Mouse (Mus musculus) heart, postnatal 4 days (tissue): ENCODE measurements around the gene Prkar2b. TPM values are rescaled to one million over a fixed set of nuclear protein-coding genes. Genes with fewer than 3 reads are reported as not detected.

Source experiments
- DNase-seq: peaks from one replicate; pipeline ENCODE4 v3.0.0; 2021
- total RNA-seq, 2 experiments: library from RNA; stranded (reverse); gene quantifications; 2 replicates each; pipeline ENCODE4 v1.2.3; 2021

Prkar2b gene
- total RNA-seq, 2 experiments from 2014 or later, result 6.5 to 7.7 TPM

- DNase-seq, result no peak
These were observed 52.4 kb downstream of the Prkar2b start for GRCm38 (mm10) chr12:32008728-32009127.

DNA sequence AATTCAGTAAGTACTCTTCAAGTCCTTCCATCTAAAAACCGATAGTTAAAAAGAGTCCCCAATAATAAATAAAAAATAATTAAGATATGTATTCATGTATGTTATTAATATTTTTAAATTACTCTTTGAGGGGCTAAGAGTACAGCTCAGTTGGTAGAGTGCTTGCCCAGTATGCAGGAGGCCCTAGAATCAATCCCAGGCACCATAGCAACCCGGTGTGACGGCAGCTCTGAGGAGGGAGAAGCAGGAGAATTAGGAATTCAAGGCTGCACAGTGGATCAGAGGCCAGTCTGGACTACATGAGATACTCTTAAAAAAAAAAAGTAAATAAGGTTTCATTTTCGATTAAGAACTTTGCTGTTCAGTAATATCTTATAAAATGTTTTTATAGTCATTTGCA is 53.5 kb downstream of the Prkar2b start:
- DNase-seq, result no peak

GRCm38 (mm10) chr12:32007040-32007439 is 54.1 kb downstream of the Prkar2b start:
- no peak for DNase-seq

DNA sequence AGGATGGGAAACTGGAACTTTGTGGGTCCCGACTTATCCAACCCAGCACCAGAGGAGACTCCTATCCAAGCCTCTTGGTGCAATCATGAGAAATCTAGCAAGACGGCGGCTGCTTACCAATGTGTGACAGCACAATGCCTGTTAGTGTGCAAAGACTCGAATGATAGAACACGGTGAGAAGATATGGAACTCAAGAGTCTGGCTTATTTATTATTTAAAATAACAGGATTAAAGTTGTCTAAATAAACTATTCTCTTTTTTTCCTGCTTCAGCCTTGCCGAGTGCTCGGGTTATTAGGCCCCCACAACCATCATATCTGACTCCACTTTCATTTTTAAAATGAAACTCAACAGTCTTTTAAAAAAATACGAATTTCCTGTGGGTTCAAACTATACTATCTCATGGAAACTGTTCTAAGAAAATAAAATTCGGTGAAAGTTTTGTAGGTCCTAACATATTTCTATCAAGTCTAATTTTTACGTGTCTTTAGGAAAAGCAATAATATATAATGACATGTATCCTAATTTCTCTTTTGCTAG is 54.6 kb downstream of the Prkar2b start:
- DNase-seq, result no peak

DNA sequence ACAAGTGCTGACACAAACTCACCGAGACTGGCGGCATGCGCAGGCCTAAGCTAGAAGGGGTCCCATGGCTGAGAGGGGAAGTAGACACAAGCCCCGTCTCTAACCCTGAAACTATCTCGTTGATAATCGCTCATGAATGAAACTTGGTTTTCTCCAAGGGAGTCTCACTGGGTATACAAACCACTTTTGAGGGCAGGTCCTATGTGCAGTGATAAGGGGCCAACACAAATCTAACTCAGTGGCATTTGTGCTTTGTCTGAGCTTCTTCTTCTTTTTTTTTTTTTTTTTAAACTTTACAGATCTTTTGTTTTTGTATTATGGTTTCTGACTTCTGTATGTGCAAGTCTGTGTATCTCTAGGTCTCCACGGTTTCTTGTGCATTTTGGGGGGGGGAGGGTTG is 60.6 kb downstream of the Prkar2b start:
- no peak for DNase-seq

DNA sequence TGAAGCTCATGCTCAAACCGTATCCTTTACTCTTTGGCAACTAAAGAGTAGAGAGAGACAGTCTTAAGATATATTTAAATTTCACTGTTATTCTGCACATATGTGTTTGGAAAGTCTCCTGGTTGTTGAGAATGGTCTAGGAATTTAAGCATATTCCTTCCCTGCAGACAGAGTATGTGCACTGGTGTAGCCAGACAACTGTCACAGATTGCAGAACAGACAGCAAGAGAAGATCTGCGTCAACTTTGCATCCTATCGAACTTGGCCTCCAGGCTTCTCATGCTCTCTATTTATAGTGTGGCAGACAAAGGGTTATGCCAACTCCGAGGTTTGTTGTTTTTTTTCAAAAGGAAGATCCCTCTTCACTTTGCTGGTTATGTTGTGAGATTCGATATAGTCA is 62.4 kb downstream of the Prkar2b start:
- DNase-seq, result no peak

DNA sequence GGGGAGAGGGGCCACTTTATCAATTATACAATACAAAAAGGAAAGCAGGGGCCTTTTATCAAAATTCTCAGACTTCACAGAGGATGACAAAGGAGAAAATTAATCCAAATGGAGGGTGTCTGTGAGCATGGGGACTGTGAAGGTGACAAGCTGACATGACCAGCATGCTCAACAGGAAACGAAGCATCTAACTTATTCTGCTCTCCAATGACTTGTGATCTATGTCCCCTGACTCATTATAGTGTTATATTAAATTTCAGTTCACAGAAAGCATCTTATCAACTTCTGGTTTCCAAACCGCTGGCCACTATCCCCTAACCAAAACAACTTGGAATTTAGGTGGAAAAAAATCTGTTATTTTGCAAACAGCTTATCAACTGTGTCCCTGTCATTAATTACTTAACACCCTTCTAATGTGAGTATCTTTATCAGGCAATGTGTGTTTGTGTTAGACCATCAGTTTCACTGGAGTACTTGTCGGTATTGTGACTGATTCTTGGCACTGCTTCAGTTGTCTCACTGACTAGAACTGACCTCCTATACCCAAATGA is 63.7 kb downstream of the Prkar2b start:
- DNase-seq, result no peak

GRCm38 (mm10) chr12:31996877-31997276 is 64.2 kb downstream of the Prkar2b start:
- DNase-seq, result no peak

GRCm38 (mm10) chr12:31990575-31990974 is 70.5 kb downstream of the Prkar2b start:
- no peak for DNase-seq

GRCm38 (mm10) chr12:31989726-31990125 is 71.4 kb downstream of the Prkar2b start:
- no peak for DNase-seq

DNA sequence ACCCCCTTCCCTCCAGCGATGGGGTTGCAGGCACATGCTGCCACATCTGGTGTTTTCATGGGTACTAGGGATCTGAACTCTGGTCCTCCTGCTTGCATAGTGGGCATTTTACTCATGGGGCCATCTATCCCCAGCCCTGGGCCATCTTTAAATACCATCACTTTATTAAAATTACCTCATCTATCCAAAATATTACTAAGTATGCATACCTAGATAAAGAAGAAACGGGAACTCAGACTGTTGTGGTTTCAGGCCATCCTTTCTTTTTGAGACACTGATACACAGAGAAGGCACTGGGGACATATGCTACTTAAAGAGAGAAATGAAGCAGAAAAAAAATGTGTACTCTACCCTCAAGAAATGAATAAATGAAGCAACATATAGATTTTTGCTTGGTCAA is 74.6 kb downstream of the Prkar2b start:
- no peak for DNase-seq

DNA sequence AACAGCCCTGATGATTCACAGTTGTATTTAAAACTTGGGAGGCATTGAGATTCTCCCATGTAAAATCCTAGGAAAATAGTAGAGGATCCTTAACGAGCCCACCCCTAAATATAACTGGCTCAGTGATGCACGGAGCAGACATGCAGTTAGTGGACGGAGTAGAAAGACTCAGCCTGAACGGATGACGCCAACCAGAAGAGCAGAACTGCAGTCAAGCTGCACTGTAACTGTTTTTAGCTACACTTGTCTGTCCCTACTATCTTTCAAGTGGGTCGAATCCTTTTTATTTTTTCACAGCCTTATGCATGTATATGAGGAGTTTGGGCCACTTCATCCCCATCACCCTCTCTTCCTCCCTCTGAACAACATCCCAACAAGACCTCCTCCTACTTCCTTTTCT is 75.4 kb downstream of the Prkar2b start:
- DNase-seq, result no peak

GRCm38 (mm10) chr12:31984664-31985063 is 76.4 kb downstream of the Prkar2b start:
- DNase-seq, result peak; percentile 17

DNA sequence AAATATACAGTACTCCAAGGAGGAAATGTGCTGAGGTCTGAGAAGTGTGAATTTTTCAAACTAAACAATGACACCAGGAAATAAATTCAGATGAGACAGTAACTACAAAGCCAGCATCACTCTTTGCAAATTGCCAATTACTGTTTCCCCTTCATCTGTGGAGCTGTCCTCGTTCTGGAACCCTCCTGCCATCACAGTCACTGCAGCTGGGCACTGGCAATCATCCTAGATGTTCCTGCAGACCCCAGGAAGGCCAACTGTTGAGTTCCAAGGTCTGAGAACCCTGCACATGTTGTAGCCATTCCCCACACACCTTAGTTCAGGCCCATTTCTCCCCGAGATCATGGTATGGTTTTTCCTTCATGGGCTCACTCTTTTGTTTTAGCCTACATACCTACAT is 76.9 kb downstream of the Prkar2b start:
- DNase-seq, result no peak

DNA sequence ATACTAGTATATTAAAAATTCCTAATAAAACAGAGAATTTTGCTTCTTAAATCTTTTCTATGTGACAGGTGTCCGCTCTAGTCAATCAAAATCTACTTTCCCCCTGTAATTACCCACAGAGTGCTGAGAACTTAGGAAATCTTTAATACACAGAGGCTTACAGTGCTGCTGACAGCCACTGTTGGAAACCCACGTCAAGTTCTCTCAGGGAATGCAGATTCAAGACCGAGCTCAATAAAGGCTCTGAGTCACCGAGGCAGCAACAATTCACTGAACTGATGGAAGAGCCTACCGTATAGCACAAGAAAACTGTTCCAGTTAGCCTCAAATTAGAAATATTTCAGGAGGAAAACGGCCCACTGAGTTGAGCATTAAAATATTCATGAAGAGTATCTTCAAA is 77.3 kb downstream of the Prkar2b start:
- DNase-seq, result no peak

- no peak for DNase-seq
These were observed 77.9 kb downstream of the Prkar2b start for GRCm38 (mm10) chr12:31983238-31983637.

DNA sequence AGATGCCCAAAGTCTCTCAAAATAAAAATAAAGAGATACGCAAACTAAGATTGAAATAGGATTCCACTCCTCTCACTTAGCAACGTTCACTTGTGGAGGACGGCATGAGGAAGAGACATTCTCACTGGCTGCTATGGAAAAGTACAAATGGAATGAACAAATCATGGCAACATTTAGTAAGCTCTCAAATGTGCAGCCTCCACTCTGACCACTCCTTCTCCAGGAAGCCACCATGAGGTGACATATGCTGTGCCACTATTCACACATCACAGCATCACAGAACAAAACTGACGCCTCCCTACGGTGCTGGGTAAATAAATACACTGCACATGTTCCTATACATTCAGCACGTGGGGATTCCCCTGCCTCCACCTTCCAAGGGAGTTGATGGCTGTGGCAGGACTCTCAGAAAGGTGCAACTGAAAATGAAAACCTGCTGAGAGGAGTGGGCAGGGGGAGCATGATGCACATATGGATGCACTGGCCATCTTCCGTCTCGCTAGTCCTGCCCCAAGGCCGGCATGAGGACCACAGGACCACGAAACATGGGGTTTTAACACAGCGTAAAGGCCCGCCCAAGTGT is 83.4 kb downstream of the Prkar2b start:
- DNase-seq, result no peak

DNA sequence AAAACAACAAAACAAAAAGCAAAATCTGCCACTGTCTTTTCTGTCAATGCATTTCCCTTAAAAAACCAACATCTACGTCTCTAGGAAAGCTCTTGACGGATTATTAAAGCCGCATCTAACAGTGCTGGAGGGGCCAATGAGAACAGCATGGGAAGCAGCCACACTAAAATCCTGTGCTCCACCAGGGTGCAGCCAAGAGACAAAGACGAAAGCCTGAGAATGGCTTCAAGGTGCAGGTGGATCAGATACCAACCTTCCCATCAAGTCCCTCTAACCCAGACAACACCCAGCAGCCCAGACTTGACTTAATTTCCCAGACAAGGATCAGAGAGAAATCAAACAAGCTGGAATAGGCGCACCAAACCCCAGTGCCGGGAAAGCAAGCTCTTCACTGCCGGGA is 84.6 kb downstream of the Prkar2b start:
- peak; percentile 37 for DNase-seq

DNA sequence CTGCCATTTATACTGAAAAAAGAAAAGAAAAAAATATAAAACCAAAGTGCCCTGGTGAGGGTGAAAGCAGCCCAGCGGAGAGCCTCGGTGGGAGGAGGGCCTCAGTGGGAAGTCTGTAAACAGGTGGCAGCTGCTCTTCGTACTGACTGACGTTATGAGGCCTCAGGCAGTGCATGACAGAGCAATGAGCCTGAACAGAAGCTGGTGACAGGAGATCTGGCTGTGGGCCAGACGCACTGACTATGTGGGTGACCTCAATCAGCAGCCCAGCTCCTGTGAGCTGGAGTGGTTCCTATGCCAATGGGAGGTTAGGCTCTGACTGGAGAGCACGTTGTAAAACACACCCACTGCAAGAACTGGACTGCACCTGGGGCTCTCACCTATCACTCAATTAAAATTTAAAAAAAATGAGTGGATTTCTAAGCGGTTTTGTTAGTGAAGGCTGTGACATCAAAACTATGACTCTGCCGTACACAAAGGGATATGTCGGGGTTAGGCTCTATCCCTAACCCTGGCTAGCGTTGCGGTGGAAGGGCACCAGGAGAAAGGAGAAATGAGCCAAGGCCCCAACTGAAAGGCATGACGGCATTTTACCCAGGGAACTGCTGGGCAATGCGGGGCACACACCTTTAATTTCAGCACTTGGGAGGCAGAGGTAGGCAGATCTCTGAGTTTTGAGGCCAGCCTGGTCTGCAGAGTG is 87.5 kb downstream of the Prkar2b start:
- peak; percentile 92 for DNase-seq

DNA sequence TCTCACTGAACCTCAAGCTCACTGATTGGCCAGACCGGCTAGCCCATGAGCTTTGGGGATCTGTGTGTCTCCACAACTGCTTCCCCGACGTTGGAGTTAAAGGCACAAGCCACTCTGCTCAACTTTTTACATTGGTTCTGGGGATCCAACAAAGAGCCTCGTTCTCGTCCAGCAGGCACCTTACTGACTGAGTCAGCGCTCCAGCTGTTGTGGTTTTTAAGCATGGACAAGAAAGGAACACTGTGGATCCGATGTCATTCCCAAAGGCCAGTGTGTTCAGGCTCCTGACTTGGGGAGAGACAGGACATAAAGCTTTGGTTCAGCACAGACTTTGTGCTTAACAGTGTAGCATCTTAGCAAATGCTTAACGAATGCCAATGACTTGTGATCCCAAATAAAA is 89.5 kb downstream of the Prkar2b start:
- DNase-seq, result no peak

GRCm38 (mm10) chr12:31969111-31969510 is 92.0 kb downstream of the Prkar2b start:
- peak; percentile 10 for DNase-seq

GRCm38 (mm10) chr12:31967536-31967935 is 93.6 kb downstream of the Prkar2b start:
- DNase-seq, result peak; percentile 47

GRCm38 (mm10) chr12:31966405-31966804 is 94.7 kb downstream of the Prkar2b start:
- DNase-seq, result no peak
